Mouse (Mus musculus): Measurements from ENCODE around the gene Mrpl16. TPM values are rescaled to one million over a fixed set of nuclear protein-coding genes. Genes with fewer than 3 reads are reported as not detected.

The Mrpl16 gene
- polyA plus RNA-seq, 1 experiment from 2014 or later, result 53.1 TPM

- no peak for ATAC-seq (ENCODE audit: low FRiP score)
- no peak overlapping the region for H3K27ac ChIP-seq
- DNase-seq (ENCODE audit: low spot score), result no peak
- H3K4me2 ChIP-seq (replicated peaks), result no peak overlapping the region
- no peaks in the 10 kb centered on the region for H3K4me1 ChIP-seq (replicated peaks; ENCODE audit: control insufficient read depth, insufficient read depth, low read length)
- no peak overlapping the region for H3K4me3 ChIP-seq (replicated peaks; ENCODE audit: low read length)
- H3K27me3 ChIP-seq (ENCODE audit: control insufficient read depth, insufficient read depth, low read length), result no peaks in the 10 kb centered on the region
- WGBS, result 88% methylated on average over 6 of the region's 6 CpGs
- H3K9me3 ChIP-seq (ENCODE audit: control insufficient read depth, low read length), result no peaks in the 10 kb centered on the region
- H3K36me3 ChIP-seq (replicated peaks; ENCODE audit: control insufficient read depth, insufficient read depth), result no peaks in the 10 kb centered on the region
- H3K9ac ChIP-seq, result no peak overlapping the region
These were observed 24.3 kb downstream of the Mrpl16 start for GRCm38 (mm10) chr19:11794447-11794846.

GRCm38 (mm10) chr19:11800531-11801315 is 30.5 kb downstream of the Mrpl16 start:
- Histone ChIP-seq H3K4me1 (replicated peaks; ENCODE audit: control insufficient read depth, insufficient read depth, low read length) (no peaks in the 10 kb centered on the region), H3K4me2 (replicated peaks) (no peak overlapping the region), H3K4me3 (replicated peaks; ENCODE audit: low read length) (no peak overlapping the region), H3K9ac (no peak overlapping the region), H3K9me3 (ENCODE audit: control insufficient read depth, low read length) (no peaks in the 10 kb centered on the region), H3K27ac (no peak overlapping the region), H3K36me3 (replicated peaks; ENCODE audit: control insufficient read depth, insufficient read depth) (no peaks in the 10 kb centered on the region), H3K27me3 (ENCODE audit: control insufficient read depth, insufficient read depth, low read length) (no peaks in the 10 kb centered on the region)
- DNase-seq (ENCODE audit: low spot score) (no peak), ATAC-seq (ENCODE audit: low FRiP score) (no peak)
- WGBS, result 85% methylated on average over 8 of the region's 8 CpGs

GRCm38 (mm10) chr19:11804423-11804822 is 34.2 kb downstream of the Mrpl16 start:
- ATAC-seq (ENCODE audit: low FRiP score), result no peak
- no peaks in the 10 kb centered on the region for H3K27me3 ChIP-seq (ENCODE audit: control insufficient read depth, insufficient read depth, low read length)

DNA sequence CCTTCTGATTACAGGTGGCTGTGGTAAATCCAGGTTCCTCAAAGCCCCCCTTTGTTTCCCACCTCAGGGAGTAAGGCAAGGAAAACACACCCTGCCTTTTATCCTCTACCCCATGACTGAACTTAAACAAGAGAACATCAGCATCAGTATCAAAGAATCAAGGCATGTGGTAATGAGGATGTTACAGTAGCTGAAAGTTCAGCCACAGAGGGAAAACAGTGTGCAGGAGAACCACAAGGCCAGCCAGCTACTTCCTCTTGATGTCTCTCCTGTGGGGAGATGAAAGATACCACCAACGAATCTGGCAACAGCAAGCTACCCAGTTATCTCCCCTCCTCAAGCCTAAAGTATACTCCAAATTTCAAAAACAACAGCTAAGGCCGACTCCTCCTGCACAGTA is 37.1 kb downstream of the Mrpl16 start:
- no peak overlapping the region for H3K27ac ChIP-seq
- no peak overlapping the region for H3K4me3 ChIP-seq (replicated peaks; ENCODE audit: low read length)
- no peak for DNase-seq (ENCODE audit: low spot score)
- H3K9ac ChIP-seq, result no peak overlapping the region
- no peaks in the 10 kb centered on the region for H3K36me3 ChIP-seq (replicated peaks; ENCODE audit: control insufficient read depth, insufficient read depth)
- no peaks in the 10 kb centered on the region for H3K9me3 ChIP-seq (ENCODE audit: control insufficient read depth, low read length)
- no peak overlapping the region for H3K4me2 ChIP-seq (replicated peaks)
- H3K27me3 ChIP-seq (ENCODE audit: control insufficient read depth, insufficient read depth, low read length), result no peaks in the 10 kb centered on the region
- WGBS, result 75% methylated on average over 2 of the region's 2 CpGs
- peaks cover 4% of the 10 kb centered on the region for H3K4me1 ChIP-seq (replicated peaks; ENCODE audit: control insufficient read depth, insufficient read depth, low read length)
- ATAC-seq (ENCODE audit: low FRiP score), result no peak

More at GRCm38 (mm10) chr19:11804423-11804822, 34.2 kb downstream of the Mrpl16 start:
- no peak overlapping the region for H3K4me3 ChIP-seq (replicated peaks; ENCODE audit: low read length)
- H3K4me2 ChIP-seq (replicated peaks), result no peak overlapping the region
- no peak overlapping the region for H3K27ac ChIP-seq
- no peaks in the 10 kb centered on the region for H3K9me3 ChIP-seq (ENCODE audit: control insufficient read depth, low read length)
- H3K36me3 ChIP-seq (replicated peaks; ENCODE audit: control insufficient read depth, insufficient read depth), result no peaks in the 10 kb centered on the region
- DNase-seq (ENCODE audit: low spot score), result no peak
- no peaks in the 10 kb centered on the region for H3K4me1 ChIP-seq (replicated peaks; ENCODE audit: control insufficient read depth, insufficient read depth, low read length)
- no peak overlapping the region for H3K9ac ChIP-seq
- WGBS, result 58% methylated on average over 1 of the region's 1 CpGs

- H3K4me2 ChIP-seq (replicated peaks), result no peak overlapping the region
- H3K9me3 ChIP-seq (ENCODE audit: control insufficient read depth, low read length), result no peaks in the 10 kb centered on the region
- no peak overlapping the region for H3K4me3 ChIP-seq (replicated peaks; ENCODE audit: low read length)
- no peak overlapping the region for H3K9ac ChIP-seq
- H3K36me3 ChIP-seq (replicated peaks; ENCODE audit: control insufficient read depth, insufficient read depth), result no peaks in the 10 kb centered on the region
- ATAC-seq (ENCODE audit: low FRiP score) (no peak), DNase-seq (ENCODE audit: low spot score) (no peak)
- no peaks in the 10 kb centered on the region for H3K27me3 ChIP-seq (ENCODE audit: control insufficient read depth, insufficient read depth, low read length)
- WGBS, result 21% methylated on average over 6 of the region's 6 CpGs
- peaks cover 7% of the 10 kb centered on the region for H3K4me1 ChIP-seq (replicated peaks; ENCODE audit: control insufficient read depth, insufficient read depth, low read length)
- H3K27ac ChIP-seq, result no peak overlapping the region
These were observed 37.6 kb downstream of the Mrpl16 start for GRCm38 (mm10) chr19:11807822-11808221.

DNA sequence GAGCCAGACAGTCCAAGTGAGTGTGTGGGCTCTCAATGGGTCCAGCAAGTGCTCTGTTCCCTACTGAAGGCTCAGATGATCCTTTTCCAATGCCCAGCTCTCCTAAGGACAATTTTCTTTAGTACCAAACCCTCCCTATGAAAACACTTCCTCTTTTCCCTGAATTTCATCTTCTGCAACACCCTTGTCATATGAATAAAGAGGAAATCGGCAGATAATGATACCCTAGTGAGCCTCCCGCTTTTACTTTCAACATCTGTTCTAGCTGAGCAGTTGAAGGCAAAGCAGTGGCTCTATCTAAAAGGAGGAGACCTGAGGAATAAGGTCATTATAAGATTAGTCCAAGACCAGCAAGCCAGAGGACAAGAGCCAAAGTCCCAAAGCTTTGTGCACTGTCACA is 38.3 kb downstream of the Mrpl16 start:
- no peak overlapping the region for H3K27ac ChIP-seq
- H3K4me2 ChIP-seq (replicated peaks), result no peak overlapping the region
- H3K36me3 ChIP-seq (replicated peaks; ENCODE audit: control insufficient read depth, insufficient read depth), result no peaks in the 10 kb centered on the region
- ATAC-seq (ENCODE audit: low FRiP score) (no peak), DNase-seq (ENCODE audit: low spot score) (no peak)
- no peaks in the 10 kb centered on the region for H3K9me3 ChIP-seq (ENCODE audit: control insufficient read depth, low read length)
- 91% methylated on average over 2 of the region's 2 CpGs for WGBS
- peaks cover 7% of the 10 kb centered on the region for H3K4me1 ChIP-seq (replicated peaks; ENCODE audit: control insufficient read depth, insufficient read depth, low read length)
- no peak overlapping the region for H3K9ac ChIP-seq
- H3K27me3 ChIP-seq (ENCODE audit: control insufficient read depth, insufficient read depth, low read length), result no peaks in the 10 kb centered on the region
- H3K4me3 ChIP-seq (replicated peaks; ENCODE audit: low read length), result no peak overlapping the region

DNA sequence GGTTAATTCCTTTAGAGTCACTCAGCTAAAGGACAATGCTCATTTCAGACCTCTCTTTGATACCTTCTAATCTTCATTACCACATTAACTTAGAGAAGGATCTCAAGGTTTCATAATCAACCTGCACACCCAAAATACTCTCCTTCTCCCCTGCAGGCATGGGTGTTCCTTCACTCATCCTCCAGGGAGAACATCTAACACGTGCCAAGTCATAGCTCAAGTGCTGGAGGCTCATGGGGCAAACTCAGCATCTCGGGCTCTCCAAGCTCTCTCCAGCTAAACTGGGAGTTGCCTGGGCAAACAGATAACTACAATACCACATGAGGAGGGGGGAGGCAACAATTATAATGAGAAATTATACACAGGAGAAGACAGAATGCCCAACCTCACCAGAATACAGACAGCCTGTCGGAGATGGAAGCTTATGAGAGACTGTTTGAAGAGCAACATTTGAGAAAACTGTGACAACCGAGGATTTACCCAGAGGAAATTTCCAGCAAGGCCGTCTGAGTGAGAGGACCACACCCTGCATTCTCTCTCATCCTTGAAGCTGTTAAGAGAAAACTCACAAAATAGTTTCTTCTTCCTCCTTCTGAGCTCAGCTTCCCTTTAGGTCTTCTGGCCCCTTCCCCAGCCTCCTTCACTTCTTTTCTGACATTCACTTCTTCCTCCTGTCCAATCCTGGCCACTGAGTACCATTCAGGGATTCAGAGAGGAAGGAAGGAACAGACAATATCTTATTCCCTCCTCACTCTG is 40.0 kb downstream of the Mrpl16 start:
- DNase-seq (ENCODE audit: low spot score), result no peak
- no peak overlapping the region for H3K27ac ChIP-seq
- H3K36me3 ChIP-seq (replicated peaks; ENCODE audit: control insufficient read depth, insufficient read depth), result no peaks in the 10 kb centered on the region
- no peak for ATAC-seq (ENCODE audit: low FRiP score)
- H3K9me3 ChIP-seq (ENCODE audit: control insufficient read depth, low read length), result no peaks in the 10 kb centered on the region
- WGBS, result 84% methylated on average over 5 of the region's 5 CpGs
- H3K4me1 ChIP-seq (replicated peaks; ENCODE audit: control insufficient read depth, insufficient read depth, low read length), result peaks cover 7% of the 10 kb centered on the region
- H3K4me2 ChIP-seq (replicated peaks), result no peak overlapping the region
- H3K9ac ChIP-seq, result no peak overlapping the region
- no peaks in the 10 kb centered on the region for H3K27me3 ChIP-seq (ENCODE audit: control insufficient read depth, insufficient read depth, low read length)
- no peak overlapping the region for H3K4me3 ChIP-seq (replicated peaks; ENCODE audit: low read length)

DNA sequence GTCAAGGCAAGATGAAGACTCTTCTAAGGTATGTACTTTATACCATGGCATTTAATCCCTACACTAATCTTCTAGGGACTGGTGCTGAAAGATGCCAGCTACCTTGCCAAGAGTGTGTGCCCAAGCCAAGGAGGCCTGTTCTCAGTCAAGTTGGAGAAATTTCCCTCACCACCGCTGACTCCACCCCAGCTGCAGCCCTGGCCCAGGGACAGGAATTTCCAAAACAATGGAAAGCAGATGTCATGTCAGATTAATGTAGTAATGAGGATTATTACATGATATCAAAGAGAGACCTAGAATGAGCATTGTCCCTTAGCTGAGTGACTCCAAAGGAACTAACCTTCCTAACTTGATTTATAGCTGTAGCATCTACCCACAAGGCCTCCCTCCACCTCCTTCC is 40.7 kb downstream of the Mrpl16 start:
- H3K27me3 ChIP-seq (ENCODE audit: control insufficient read depth, insufficient read depth, low read length), result no peaks in the 10 kb centered on the region
- H3K27ac ChIP-seq, result no peak overlapping the region
- H3K4me2 ChIP-seq (replicated peaks), result no peak overlapping the region
- H3K9me3 ChIP-seq (ENCODE audit: control insufficient read depth, low read length), result no peaks in the 10 kb centered on the region
- WGBS, result 78% methylated on average over 1 of the region's 1 CpGs
- DNase-seq (ENCODE audit: low spot score) (no peak), ATAC-seq (ENCODE audit: low FRiP score) (no peak)
- H3K4me3 ChIP-seq (replicated peaks; ENCODE audit: low read length), result no peak overlapping the region
- no peaks in the 10 kb centered on the region for H3K36me3 ChIP-seq (replicated peaks; ENCODE audit: control insufficient read depth, insufficient read depth)
- H3K4me1 ChIP-seq (replicated peaks; ENCODE audit: control insufficient read depth, insufficient read depth, low read length), result peaks cover 7% of the 10 kb centered on the region
- no peak overlapping the region for H3K9ac ChIP-seq

DNA sequence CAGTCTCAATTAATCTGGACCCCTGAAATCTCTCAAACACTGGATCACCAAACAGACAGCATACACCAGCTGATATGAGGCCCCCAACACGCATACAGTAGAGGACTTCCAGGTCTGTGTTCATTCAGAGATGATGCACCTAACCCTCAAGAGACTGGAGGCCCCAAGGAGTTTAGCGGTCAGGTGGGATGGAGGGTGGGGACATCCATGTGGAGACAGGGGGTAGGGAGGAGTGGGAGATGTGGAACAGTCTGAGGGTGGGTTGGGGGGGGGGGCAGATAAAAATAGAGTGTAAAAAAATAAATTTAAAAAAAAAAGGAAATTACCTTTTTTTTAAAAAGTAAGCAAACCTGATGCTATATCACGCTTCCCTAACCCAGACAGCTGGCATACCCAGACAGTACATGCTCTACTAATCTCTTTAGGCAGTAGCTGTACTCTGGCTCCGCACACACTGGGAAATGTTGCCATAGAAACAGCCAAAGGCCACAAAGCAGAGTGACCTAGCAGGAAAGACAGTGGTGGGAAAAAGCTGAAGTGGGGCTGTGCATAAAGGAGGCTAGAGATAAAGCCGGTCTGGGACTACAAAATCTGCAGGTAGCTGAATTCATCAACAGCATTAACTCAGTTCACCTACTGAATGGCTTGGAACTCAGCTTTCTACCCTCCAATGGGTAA is 41.6 kb downstream of the Mrpl16 start:
- Histone ChIP-seq H3K4me1 (replicated peaks; ENCODE audit: control insufficient read depth, insufficient read depth, low read length) (peaks cover 7% of the 10 kb centered on the region), H3K27ac (peak overlapping the region; percentile 54; the same call in 1 of the 2 replicates), H3K36me3 (replicated peaks; ENCODE audit: control insufficient read depth, insufficient read depth) (no peaks in the 10 kb centered on the region), H3K9ac (no peak overlapping the region), H3K4me3 (replicated peaks; ENCODE audit: low read length) (no peak overlapping the region), H3K9me3 (ENCODE audit: control insufficient read depth, low read length) (no peaks in the 10 kb centered on the region), H3K4me2 (replicated peaks) (no peak overlapping the region; the same call in 1 of the 2 replicates), H3K27me3 (ENCODE audit: control insufficient read depth, insufficient read depth, low read length) (peaks cover under 1% of the 10 kb centered on the region; the same call in 1 of the 2 replicates)
- 36% methylated on average over 5 of the region's 5 CpGs for WGBS
- DNase-seq (ENCODE audit: low spot score) (peak; percentile 68), ATAC-seq (ENCODE audit: low FRiP score) (peak; percentile 93)
